Mouse (Mus musculus) CH12.LX (cell line): ENCODE measurements around the gene Plgrkt.

Source experiments
- CHD2 ChIP-seq: IDR thresholded peaks from 2 replicates; pipeline ENCODE4 v1.6.1; 2011; ENCODE audit warnings: low read length, improper control_type of control experiment
- CTCF ChIP-seq, 2 experiments: IDR thresholded peaks in 1 of 2; conservative IDR thresholded peaks in 1 of 2; 2 replicates each; pipeline ENCODE4 v1.5.1; 2011 to 2012; ENCODE audit warnings: low read depth in 2 of 2, low read length in 2 of 2, improper control_type of control experiment in 1 of 2, inconsistent platforms in 1 of 2, mild to moderate bottlenecking in 1 of 2, moderate library complexity in 1 of 2
- MAFK ChIP-seq: IDR thresholded peaks from 2 replicates; pipeline ENCODE4 v1.6.1; 2011; ENCODE audit warnings: low read length, improper control_type of control experiment; ENCODE audit not compliant: insufficient replicate concordance
- POLR2A ChIP-seq: IDR thresholded peaks from 2 replicates; pipeline ENCODE4 v1.6.1; 2011; ENCODE audit warnings: low read depth, mild to moderate bottlenecking, improper control_type of control experiment, low read length
- POLR2AphosphoS2 ChIP-seq: IDR thresholded peaks from 2 replicates; pipeline ENCODE4 v1.6.1; 2011; ENCODE audit warnings: low read depth, low read length, improper control_type of control experiment

GRCm38 (mm10) chr19:29399786-29400185 is 32.6 kb upstream of the Plgrkt start:
- TF ChIP-seq CHD2 (no peak), CTCF (conservative IDR thresholded peaks at IDR 0.05 in 1 of 2, IDR thresholded peaks at IDR 0.05 in 1 of 2; ENCODE audit: low read depth in 2 of 2, low read length in 2 of 2) (no peak), POLR2AphosphoS2 (no peak), POLR2A (no peak), MAFK (no peak)
